Mouse (Mus musculus) left cerebral cortex, adult 9 months (tissue): ENCODE results near the gene Ifna13.
A peak's percentile ranks its signal among the peaks of the same experiment; 100 is the strongest.

ENCODE experiments used
- DNase-seq, 2 experiments: peaks; one replicate each; pipeline ENCODE4 v3.0.0; 2022; ENCODE audit warnings: low spot score in 2 of 2

The Ifna13 gene

GRCm38 (mm10) chr4:88644359-88644758 lies at the start of gene Ifna13:
Gene Ifna13, minus strand, starts transcription at chr4:88644459.
- DNase-seq = no peak

DNA sequence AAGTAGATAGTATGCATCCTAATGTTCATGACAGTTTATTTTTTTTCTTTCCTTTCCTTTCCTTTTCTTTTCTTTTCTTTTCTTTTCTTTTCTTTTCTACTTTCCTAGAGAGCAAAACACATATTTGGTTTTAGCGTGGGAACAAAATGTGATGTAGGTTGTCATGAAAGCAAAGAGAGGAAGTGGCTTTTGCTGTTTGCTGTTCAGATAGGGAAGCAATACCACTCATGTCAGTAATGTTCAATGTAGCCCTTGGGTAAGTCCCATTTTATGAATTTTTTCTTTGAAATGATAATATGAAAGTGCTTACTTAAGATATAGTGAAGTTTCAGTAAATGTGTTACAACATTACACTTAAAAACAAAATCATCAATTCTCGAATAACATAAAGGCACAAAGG lies 49.1 kb upstream of the Ifna13 start:
- DNase-seq = no peak

DNA sequence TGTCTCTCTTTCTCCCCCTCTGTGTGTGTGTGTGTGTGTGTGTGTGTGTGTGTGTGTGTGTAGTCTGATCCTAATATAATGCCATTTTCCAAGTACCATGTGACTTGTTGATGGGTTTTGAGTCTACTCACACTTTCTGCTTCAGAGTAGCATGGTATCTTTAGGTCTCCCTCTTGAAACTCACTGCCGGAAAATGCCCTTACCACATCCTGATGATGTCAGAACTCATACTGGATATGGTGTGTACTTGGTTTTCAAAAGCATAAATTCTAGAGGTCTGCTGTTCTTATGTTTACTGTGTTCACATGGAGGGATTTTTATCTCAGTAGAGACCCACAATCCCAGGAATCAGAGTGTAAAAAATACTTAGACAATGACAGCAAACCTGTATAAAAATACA lies 48.3 kb upstream of the Ifna13 start:
- no peak for DNase-seq

- DNase-seq = no peak
Measured at GRCm38 (mm10) chr4:88691259-88691658, 47.0 kb upstream of the Ifna13 start, which contains the start of gene Ifnab. Gene Ifnab, minus strand, starts transcription at chr4:88691359.

- DNase-seq = no peak
Measured at GRCm38 (mm10) chr4:88683812-88684211, 39.6 kb upstream of the Ifna13 start, which contains the start of gene Ifna2. Gene Ifna2, minus strand, starts transcription at chr4:88683912.

DNA sequence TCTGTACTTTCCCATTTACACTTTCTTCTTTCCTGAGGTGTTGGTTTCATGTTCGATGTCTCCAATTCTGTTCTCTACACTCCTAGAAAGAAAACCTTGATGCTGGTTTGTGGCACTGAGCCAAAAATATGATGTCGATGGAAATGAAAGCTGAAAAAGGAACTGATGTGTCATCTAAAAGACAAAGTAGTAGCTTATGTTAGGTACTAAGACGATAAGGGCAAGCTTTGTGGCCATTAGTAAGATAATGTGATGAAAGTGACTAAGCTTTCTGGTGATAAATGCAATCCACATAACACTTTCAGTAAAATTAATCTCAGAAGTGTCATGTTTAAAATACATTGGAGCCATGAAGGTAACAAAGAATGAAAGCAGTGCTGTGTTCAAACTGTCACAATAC lies 37.1 kb upstream of the Ifna13 start:
- no peak for DNase-seq

DNA sequence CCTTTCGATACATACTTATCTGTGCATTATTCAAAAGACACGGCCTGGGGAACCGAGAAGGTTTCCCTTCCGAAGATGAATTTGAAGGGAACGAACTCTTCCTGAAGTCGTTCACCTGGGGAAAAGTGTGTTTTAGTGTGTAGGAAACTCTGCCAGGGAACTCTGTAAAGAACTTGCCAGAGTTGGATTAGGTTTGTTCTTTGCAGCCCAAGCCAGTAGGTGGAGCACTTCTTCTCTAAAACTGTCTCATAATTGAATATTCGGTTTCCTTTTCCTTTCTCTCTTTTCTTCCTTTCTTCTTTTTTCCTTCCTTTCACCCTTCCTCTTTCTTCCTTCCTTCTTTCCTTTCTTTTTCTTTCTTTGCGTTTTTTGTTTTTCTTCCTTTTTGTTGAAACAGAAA lies 36.1 kb upstream of the Ifna13 start:
- DNase-seq = peak in 1 of 2 experiments; percentile 11

- no peak for DNase-seq
Measured at GRCm38 (mm10) chr4:88676824-88677223, 32.6 kb upstream of the Ifna13 start, which contains the start of gene Ifna16. Gene Ifna16, minus strand, starts transcription at chr4:88676924.

DNA sequence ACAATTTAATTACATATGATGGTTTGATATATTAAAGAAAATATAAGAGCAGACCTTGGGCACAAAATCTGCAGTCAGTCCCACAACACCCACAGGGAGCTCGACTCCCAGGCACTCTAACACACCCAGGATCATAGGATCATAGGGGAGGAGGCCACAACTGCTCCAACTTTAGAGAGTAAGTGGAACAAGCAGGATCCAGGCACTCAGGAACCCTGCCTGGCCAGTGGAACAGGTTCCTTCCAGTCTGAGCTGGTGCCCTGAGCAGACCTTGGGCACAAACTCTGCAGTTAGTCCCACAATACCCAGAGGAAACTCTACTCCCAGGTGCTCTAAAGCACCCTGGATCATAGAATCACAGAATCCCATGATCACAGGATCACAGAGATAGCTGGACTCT lies 11.2 kb upstream of the Ifna13 start:
- no peak for DNase-seq

- DNase-seq = no peak
Measured at GRCm38 (mm10) chr4:88653644-88654043, 9.4 kb upstream of the Ifna13 start.

DNA sequence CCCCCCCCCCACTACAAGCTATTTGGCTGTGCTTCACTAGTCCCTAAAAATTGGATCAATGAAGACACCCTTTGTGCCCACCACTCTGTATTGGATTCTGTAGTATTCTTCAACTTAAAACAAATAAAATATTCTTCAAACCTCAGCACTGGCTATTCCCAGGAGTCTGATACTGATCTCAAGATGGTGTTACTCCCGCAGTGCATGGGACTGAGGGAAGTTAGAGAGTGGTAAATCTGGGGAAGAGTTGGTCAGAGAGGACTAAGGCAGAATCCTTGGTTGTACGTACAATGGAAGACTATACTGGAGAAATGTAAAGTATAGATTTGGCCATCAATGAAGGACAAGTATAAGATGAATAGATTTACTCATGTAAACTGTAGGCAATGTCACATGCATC lies 1.7 kb downstream of the Ifna13 start:
- DNase-seq = no peak

DNA sequence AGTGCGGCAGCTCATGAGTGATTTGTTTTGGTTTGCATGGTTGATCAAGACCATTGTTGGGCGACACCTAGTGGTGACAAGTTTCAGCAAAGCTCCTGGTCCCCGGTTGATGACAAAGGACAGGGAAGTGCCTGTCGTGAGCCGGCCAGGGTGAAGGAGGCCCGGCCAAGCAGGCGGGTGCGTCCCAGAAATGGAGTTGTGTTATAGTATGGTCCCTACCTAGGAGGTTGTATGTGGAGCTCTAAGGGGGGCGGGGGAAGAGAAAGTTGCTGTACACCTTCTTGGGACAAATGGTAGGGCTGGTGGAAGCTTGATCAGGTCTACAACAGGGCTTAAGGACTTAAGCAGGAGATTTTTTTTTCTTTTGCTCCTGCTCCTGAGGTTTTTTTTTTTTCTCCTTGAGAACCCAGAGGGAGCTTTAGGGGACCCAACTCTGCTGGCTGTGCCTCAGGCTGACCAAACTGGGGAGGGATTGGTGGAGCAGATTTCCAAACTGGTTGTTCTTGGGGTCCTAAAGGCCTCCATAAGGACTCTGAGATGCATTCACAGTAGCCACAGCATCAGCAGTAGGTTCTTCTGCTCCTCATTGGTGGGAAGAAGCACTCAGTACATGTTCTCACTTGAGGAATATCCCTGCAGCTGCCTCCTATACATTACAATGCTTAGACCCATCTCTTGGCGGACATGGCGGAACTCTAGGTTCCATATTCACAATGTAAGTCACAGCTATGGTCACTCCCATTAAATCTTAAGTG lies 3.0 kb downstream of the Ifna13 start:
- DNase-seq = peak; percentile 35 to 90

GRCm38 (mm10) chr4:88640704-88641076 lies 3.6 kb downstream of the Ifna13 start:
- DNase-seq = no peak

GRCm38 (mm10) chr4:88634311-88634710 lies 9.9 kb downstream of the Ifna13 start, which contains the start of gene C87499:
Gene C87499, minus strand, starts transcription at chr4:88634411.
- no peak for DNase-seq

GRCm38 (mm10) chr4:88603276-88603675 lies 41.0 kb downstream of the Ifna13 start, which contains the start of gene Ifna12:
Gene Ifna12, minus strand, starts transcription at chr4:88603376.
- DNase-seq = no peak
